13 mouse cellular contexts compared by ENCODE assay signal in the genomic region with DNA sequence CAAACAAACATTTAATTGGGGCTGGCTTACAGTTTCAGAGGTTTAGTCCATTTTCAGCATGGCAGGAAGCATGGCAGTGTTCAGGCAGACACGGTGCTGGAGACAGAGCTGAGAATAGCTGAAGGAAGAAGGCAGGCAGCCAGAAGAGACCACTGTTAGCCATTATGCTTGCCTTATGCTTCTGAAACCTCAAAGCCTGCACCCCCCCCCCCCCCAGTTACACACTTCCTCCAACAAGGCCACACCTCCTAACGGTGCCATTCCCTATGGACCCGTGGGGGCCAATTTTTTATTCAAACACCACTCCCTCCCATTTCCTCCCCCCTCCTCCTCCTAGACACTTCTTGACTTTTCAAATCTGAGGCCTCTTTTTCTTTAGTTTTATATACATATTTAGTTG. TPM values are rescaled to one million over a fixed set of nuclear protein-coding genes. Genes with fewer than 3 reads are reported as not detected.
DNase-seq lines count a peak whose midpoint lies in the region; ATAC-seq and TF ChIP-seq lines count a peak whose summit lies in the region.
"Had no signal": no experiment of that assay in that cellular context is flagged by ENCODE, and none has a peak within 500 bp of the region (broad histone marks: within the 10 kb centered on the region; RNA-seq: fewer than 3 reads in every experiment).

No protein-coding gene starts in this region.

- H3K4me2 ChIP-seq in myocyte (ENCODE audit: low read depth): peak overlapping the region; percentile 65

- H3K4me3 ChIP-seq in cerebellum, adult 2 months (replicated peaks; ENCODE audit: insufficient read depth, low read depth, low read length): no peak overlapping the region
- H3K4me3 ChIP-seq in megakaryocyte, embryonic 14.5 days (replicated peaks): peak overlapping the region; percentile 98
- peak overlapping the region; percentile 93 for H3K4me3 ChIP-seq in myocyte

- peaks cover 27% of the 10 kb centered on the region for H3K36me3 ChIP-seq in megakaryocyte, embryonic 14.5 days (replicated peaks; ENCODE audit: low read length)
- peaks cover 25% of the 10 kb centered on the region for H3K36me3 ChIP-seq in myocyte (ENCODE audit: control insufficient read depth, insufficient read depth)

- H3ac ChIP-seq in myocyte (ENCODE audit: control insufficient read depth, insufficient read length): no peak overlapping the region

- DNase-seq in cerebellum, adult 2 months: no peak
- DNase-seq in cerebellum, adult 11 months: no peak
- DNase-seq in layer of hippocampus, adult 8-10 months (ENCODE audit: low spot score in 2 of 2): no peak
- DNase-seq in frontal cortex, postnatal 25 days (ENCODE audit: low spot score in 2 of 2): no peak
- DNase-seq: adrenal gland, adult 8-10 months; gastrocnemius, postnatal 36 days; heart, postnatal 14 days; right cerebral cortex, adult 18-20 months had no signal

- no peak for ATAC-seq in megakaryocyte, adult 5-6 weeks (ENCODE audit: poor library complexity, severe bottlenecking)
- peak; percentile 46 for ATAC-seq in granulocyte monocyte progenitor cell, adult 5-6 weeks (replicated peaks; ENCODE audit: poor library complexity, severe bottlenecking)
- ATAC-seq: forebrain, embryonic 16.5 days had no signal

- WGBS in cerebellum, adult 2 months: 35% methylated on average over 3 of the region's 3 CpGs

- no peaks in the 10 kb centered on the region for H3K27me3 ChIP-seq in cerebellum, adult 2 months (ENCODE audit: control insufficient read depth, insufficient read depth, low read length)
- H3K27me3 ChIP-seq in megakaryocyte, embryonic 14.5 days (replicated peaks): no peaks in the 10 kb centered on the region
- H3K27me3 ChIP-seq in myocyte (ENCODE audit: control insufficient read depth, insufficient read depth, insufficient read length): no peaks in the 10 kb centered on the region

- no peak for TF ChIP-seq POLR2A in cerebellum, adult 2 months (IDR thresholded peaks at IDR 0.05; ENCODE audit: borderline replicate concordance, insufficient read depth, low read length)
- TF ChIP-seq POLR2A in myocyte (IDR thresholded peaks at IDR 0.05; ENCODE audit: insufficient read length, low read depth): no peak

- no peak for TF ChIP-seq CTCF in cerebellum, adult 2 months (IDR thresholded peaks at IDR 0.05; ENCODE audit: borderline replicate concordance, insufficient read depth, low read depth, low read length)

- no peaks in the 10 kb centered on the region; the same call in 1 of the 2 replicates for H3K4me1 ChIP-seq in cerebellum, adult 2 months (ENCODE audit: control insufficient read depth, insufficient read depth, low read length)
- peaks cover 29% of the 10 kb centered on the region for H3K4me1 ChIP-seq in megakaryocyte, embryonic 14.5 days

- peak overlapping the region; percentile 60; the same call in 1 of the 2 replicates for H3K27ac ChIP-seq in cerebellum, adult 2 months (ENCODE audit: insufficient read depth, low read length)

- H3K79me2 ChIP-seq in myocyte (ENCODE audit: control insufficient read depth, insufficient read depth): peaks cover 36% of the 10 kb centered on the region

- no peaks in the 10 kb centered on the region for H3K9me3 ChIP-seq in megakaryocyte, embryonic 14.5 days

TF ChIP-seq in myocyte, 11 proteins besides CTCF, POLR2A, EP300 and RAD21:
- no peak for TF ChIP-seq MAX (IDR thresholded peaks at IDR 0.05; ENCODE audit: low read depth)
- no peak for TF ChIP-seq TCF12 (IDR thresholded peaks at IDR 0.05; ENCODE audit: insufficient read depth, poor library complexity, severe bottlenecking)
- TF ChIP-seq REST (IDR thresholded peaks at IDR 0.05; ENCODE audit: insufficient read depth, insufficient read length): no peak
- no peak for TF ChIP-seq USF1 (IDR thresholded peaks at IDR 0.05; ENCODE audit: low read depth)
- no peak for TF ChIP-seq MYOG (IDR thresholded peaks at IDR 0.05; ENCODE audit: control insufficient read depth in 1 of 3, insufficient read depth in 1 of 3, insufficient read length in 2 of 3, low read depth in 2 of 3)
- no peak for TF ChIP-seq POLR2AphosphoS2 (IDR thresholded peaks at IDR 0.05; ENCODE audit: insufficient read length, low read depth)
- no peak for TF ChIP-seq CEBPB (IDR thresholded peaks at IDR 0.05; ENCODE audit: insufficient read depth, poor library complexity, severe bottlenecking)
- TF ChIP-seq SRF (IDR thresholded peaks at IDR 0.05; ENCODE audit: control insufficient read depth, insufficient read length, low read depth): no peak
- TF ChIP-seq E2F4 (IDR thresholded peaks at IDR 0.05; ENCODE audit: insufficient read depth): no peak
- no peak for TF ChIP-seq MYOD1 (IDR thresholded peaks at IDR 0.05; ENCODE audit: control insufficient read depth in 1 of 3, insufficient read length in 2 of 3, low read depth in 2 of 3)
- TF ChIP-seq TCF3 (IDR thresholded peaks at IDR 0.05; ENCODE audit: insufficient read length, low read depth): no peak

RNA-seq across cellular contexts. Expression of a gene that starts 1.1 kb away (rescaled TPM):
- 1,072 and 1,080 TPM in 2 replicates for polyA plus RNA-seq in cerebellum, adult 2 months (2012; rRNA removed)
- polyA plus RNA-seq in megakaryocyte, embryonic 14.5 days (2012; ENCODE audit: insufficient read depth, low replicate concordance): 451 and 1,553 TPM in 2 replicates
- 592 and 616 TPM in 2 replicates for total RNA-seq in megakaryocyte, adult 5-6 weeks (2015)
- 102 and 104 TPM in 2 replicates for total RNA-seq in megakaryocyte, adult 5-6 weeks (2017)
- 920 and 947 TPM in 2 replicates for total RNA-seq in granulocyte monocyte progenitor cell, adult 5-6 weeks (2014; fragmentation: Nextera tagmentation)
- 149 and 176 TPM in 2 replicates for total RNA-seq in granulocyte monocyte progenitor cell, adult 5-6 weeks (2017)
- polyA plus RNA-seq in myocyte (2012; fragmentation: generic; extraction: Trizol): 1,861 TPM
- total RNA-seq in layer of hippocampus, adult 8-10 months (2022): 100 to 1,000 TPM; 483 to 509 (median 502) TPM

RNA-seq across cellular contexts. Expression of a gene that starts 19.8 kb away (rescaled TPM):
- polyA plus RNA-seq in cerebellum, adult 2 months (2012; rRNA removed): 45.8 and 47.4 TPM in 2 replicates
- 3.1 and 3.2 TPM in 2 replicates for polyA plus RNA-seq in megakaryocyte, embryonic 14.5 days (2012; ENCODE audit: insufficient read depth, low replicate concordance)
- 79.4 and 91.9 TPM in 2 replicates for total RNA-seq in megakaryocyte, adult 5-6 weeks (2015)
- 42.1 and 42.3 TPM in 2 replicates for total RNA-seq in megakaryocyte, adult 5-6 weeks (2017)
- total RNA-seq in granulocyte monocyte progenitor cell, adult 5-6 weeks (2014; fragmentation: Nextera tagmentation): 70.3 and 88.3 TPM in 2 replicates
- total RNA-seq in granulocyte monocyte progenitor cell, adult 5-6 weeks (2017): 56.9 and 58.9 TPM in 2 replicates
- polyA plus RNA-seq in myocyte (2012; fragmentation: generic; extraction: Trizol): 8.6 TPM
- total RNA-seq in layer of hippocampus, adult 8-10 months (2022): 100 to 1,000 TPM; 127 to 177 (median 149) TPM
